Mouse (Mus musculus): Measurements from ENCODE around the gene Ermn. TPM values are rescaled to one million over a fixed set of nuclear protein-coding genes. Genes with fewer than 3 reads are reported as not detected.

Ermn gene
- total RNA-seq (2017), result not detected in 2 replicates

- ATAC-seq (ENCODE audit: extremely low read depth, insufficient number of reproducible peaks, low FRiP score, poor library complexity, severe bottlenecking), result no peak
These were observed at the start of gene Ermn for GRCm38 (mm10) chr2:58052821-58053581. Ermn (minus strand) TSS chr2:58052864.

- no peak for ATAC-seq (ENCODE audit: extremely low read depth, insufficient number of reproducible peaks, low FRiP score, poor library complexity, severe bottlenecking)
These were observed 42.2 kb upstream of the Ermn start for GRCm38 (mm10) chr2:58094818-58095217.

- ATAC-seq (ENCODE audit: extremely low read depth, insufficient number of reproducible peaks, low FRiP score, poor library complexity, severe bottlenecking), result no peak
These were observed 33.8 kb upstream of the Ermn start for GRCm38 (mm10) chr2:58086420-58086819.

DNA sequence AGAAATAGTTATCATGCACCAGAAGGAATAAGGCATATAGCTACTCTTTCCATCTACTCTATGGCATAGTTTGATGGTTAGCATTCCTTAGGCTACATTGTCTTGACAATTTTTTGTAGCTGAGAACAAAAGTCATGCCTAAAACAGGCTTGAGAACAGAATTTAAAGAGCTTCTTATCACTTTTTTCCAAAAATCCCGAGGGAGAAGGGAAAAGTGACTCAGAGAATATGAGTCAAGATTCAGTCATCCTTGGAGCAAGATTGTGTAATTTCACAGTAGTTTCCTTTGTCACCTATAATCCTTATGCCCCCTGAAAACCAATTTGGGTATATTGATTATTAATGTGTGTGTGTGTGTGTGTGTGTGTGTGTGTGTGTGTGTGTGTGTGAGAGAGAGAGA is 27.2 kb upstream of the Ermn start:
- no peak for ATAC-seq (ENCODE audit: extremely low read depth, insufficient number of reproducible peaks, low FRiP score, poor library complexity, severe bottlenecking)

GRCm38 (mm10) chr2:58055383-58055782 is 2.7 kb upstream of the Ermn start:
- peak; percentile 97 for ATAC-seq (ENCODE audit: extremely low read depth, insufficient number of reproducible peaks, low FRiP score, poor library complexity, severe bottlenecking)

- no peak for ATAC-seq (ENCODE audit: extremely low read depth, insufficient number of reproducible peaks, low FRiP score, poor library complexity, severe bottlenecking)
These were observed 10.8 kb downstream of the Ermn start for GRCm38 (mm10) chr2:58041867-58042266.

- no peak for ATAC-seq (ENCODE audit: extremely low read depth, insufficient number of reproducible peaks, low FRiP score, poor library complexity, severe bottlenecking)
These were observed 15.7 kb downstream of the Ermn start for GRCm38 (mm10) chr2:58036926-58037325.

DNA sequence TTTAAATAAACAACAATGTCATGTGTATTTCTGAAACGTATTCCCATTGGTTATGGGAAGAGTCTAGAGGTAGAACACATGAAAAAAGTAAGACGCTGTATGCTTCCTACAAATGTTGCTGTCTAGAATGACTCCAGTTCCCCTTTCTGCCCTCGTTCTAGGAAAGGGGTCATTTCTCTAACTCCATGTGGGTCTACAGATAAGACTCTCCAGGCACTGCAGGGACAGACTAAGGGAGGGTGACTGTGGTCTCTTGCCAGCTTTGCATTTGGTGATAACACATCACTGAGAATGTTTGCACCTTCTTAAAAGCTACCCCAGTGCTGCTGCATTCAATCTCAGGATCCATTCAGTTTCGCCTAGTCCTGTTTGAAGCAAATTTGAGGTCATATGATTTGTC is 17.0 kb downstream of the Ermn start:
- no peak for ATAC-seq (ENCODE audit: extremely low read depth, insufficient number of reproducible peaks, low FRiP score, poor library complexity, severe bottlenecking)

DNA sequence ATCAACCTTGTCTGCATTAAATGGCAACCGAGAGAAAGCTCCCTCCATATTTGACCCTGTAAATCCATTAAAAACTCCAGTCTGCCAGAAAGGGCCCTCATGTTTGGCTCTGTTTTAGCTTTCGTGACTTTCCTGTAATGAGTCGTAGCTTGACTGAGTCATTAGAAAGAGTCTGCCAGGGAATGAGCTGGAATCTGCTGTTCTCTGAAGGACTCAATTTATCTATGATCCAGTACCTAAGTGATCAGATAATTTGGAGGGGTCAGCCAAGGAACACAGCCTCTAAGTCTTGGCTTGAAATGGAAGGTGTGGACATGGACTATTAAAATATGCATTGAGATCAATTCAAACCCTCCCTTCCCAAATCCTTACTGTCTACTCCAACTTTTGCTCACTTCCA is 21.2 kb downstream of the Ermn start:
- ATAC-seq (ENCODE audit: extremely low read depth, insufficient number of reproducible peaks, low FRiP score, poor library complexity, severe bottlenecking), result no peak

DNA sequence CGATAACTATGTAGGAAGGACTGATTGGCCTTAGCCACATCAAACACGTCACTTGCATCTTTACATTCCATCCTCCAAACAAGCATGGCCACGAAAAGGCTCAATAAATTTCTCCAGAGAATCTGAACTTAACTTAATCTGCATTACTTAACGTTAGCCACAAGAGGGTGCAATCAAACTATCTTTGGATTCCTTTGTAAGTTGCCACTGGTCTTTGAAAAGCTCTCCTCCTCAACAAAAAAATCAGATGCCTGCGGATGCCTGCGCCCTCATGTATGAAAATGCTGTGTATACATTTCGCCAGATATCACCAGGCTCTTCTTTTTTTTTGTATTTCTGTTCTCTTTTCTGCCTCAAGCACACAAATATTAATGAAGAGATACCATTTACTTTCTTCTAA is 23.3 kb downstream of the Ermn start:
- no peak for ATAC-seq (ENCODE audit: extremely low read depth, insufficient number of reproducible peaks, low FRiP score, poor library complexity, severe bottlenecking)

- no peak for ATAC-seq (ENCODE audit: extremely low read depth, insufficient number of reproducible peaks, low FRiP score, poor library complexity, severe bottlenecking)
These were observed 25.9 kb downstream of the Ermn start for GRCm38 (mm10) chr2:58026740-58027139.

DNA sequence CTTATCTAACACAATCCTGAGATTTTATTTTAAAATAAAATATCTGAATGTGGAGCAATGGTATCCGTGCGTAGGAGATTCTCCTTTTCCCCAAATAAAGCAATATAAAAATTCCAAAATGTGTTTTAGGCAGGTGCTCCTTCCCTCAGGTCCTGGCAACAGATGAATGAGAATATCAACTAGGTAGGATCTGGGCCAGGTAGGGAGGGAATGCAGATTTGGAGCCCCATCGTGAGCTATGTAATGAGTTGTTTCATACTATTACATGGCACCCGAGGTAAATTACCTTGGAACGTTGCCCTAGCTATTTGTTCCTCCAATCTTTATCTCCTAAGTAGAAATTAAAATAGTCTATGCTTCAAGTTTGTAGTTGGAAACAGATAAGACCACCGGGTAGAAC is 29.1 kb downstream of the Ermn start:
- no peak for ATAC-seq (ENCODE audit: extremely low read depth, insufficient number of reproducible peaks, low FRiP score, poor library complexity, severe bottlenecking)

DNA sequence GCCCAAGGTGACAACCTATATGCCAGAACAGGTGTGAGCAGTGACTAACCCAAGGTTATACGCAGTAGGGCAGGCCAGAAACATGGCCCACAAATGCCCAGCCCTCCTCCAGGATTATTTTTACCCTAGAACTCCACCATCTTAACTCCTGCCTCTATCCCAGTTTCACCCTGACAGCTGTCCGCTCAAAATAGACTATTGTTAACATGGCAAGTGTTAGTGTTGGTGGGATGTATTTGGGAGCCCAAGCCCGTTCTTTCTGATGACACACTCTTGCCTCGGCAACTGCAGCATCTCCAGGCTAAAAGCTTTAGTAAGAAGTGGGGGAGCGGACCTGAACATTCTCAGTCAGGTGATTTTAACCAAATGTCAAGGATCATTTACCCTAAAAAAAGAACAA is 45.6 kb downstream of the Ermn start:
- no peak for ATAC-seq (ENCODE audit: extremely low read depth, insufficient number of reproducible peaks, low FRiP score, poor library complexity, severe bottlenecking)

DNA sequence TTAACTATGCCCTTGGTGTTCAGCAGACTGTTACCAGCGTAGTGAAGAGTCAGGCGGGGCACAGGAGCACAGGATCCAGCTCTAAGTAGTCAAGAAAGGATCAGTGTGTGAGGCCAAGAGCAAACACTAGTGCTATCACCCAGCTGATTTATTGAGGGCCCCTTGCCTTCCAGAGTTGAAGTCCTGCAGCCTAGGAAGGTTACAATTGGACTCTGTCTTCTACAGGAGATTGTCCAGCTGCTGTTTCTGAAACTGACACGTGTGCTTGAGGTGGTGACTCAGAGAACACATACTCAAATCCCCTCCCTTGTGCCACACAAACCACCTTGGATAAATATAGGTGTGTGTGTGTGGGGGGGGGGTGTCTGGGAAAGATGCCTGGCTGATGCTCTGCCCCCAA is 51.2 kb downstream of the Ermn start:
- no peak for ATAC-seq (ENCODE audit: extremely low read depth, insufficient number of reproducible peaks, low FRiP score, poor library complexity, severe bottlenecking)

- ATAC-seq (ENCODE audit: extremely low read depth, insufficient number of reproducible peaks, low FRiP score, poor library complexity, severe bottlenecking), result no peak
These were observed 54.8 kb downstream of the Ermn start, which contains the start of gene Galnt5 for GRCm38 (mm10) chr2:57997752-57998430. Galnt5 (plus strand) TSS chr2:57997884.

Other genes with a start within 250 kb of the Ermn start
- not detected in 2 replicates for gene Galnt5, start 55.0 kb downstream of the Ermn start, total RNA-seq (2017)
- 565 and 722 TPM in 2 replicates for gene Cytip, start 142.7 kb upstream of the Ermn start, total RNA-seq (2017)

Data from neutrophil, adult 5-6 weeks (primary cell).